Mouse (Mus musculus): ENCODE measurements around the gene Cmtm3.

The Cmtm3 gene

GRCm38 (mm10) chr8:104342426-104342825, 3.2 kb downstream of the Cmtm3 start:
- no peak for DNase-seq (ENCODE audit: low spot score)

- DNase-seq (ENCODE audit: low spot score) = peak; percentile 71
These were observed 4.7 kb downstream of the Cmtm3 start for GRCm38 (mm10) chr8:104343957-104344356.

- no peak for DNase-seq (ENCODE audit: low spot score)
These were observed 5.4 kb downstream of the Cmtm3 start for GRCm38 (mm10) chr8:104344622-104345021.

- DNase-seq (ENCODE audit: low spot score) = no peak
These were observed 7.5 kb downstream of the Cmtm3 start for GRCm38 (mm10) chr8:104346706-104347105.

GRCm38 (mm10) chr8:104348971-104349370, 9.8 kb downstream of the Cmtm3 start:
- DNase-seq (ENCODE audit: low spot score) = no peak

GRCm38 (mm10) chr8:104350047-104350446, 10.8 kb downstream of the Cmtm3 start:
- no peak for DNase-seq (ENCODE audit: low spot score)

- DNase-seq (ENCODE audit: low spot score) = no peak
These were observed 14.0 kb downstream of the Cmtm3 start for GRCm38 (mm10) chr8:104353186-104353585.

- DNase-seq (ENCODE audit: low spot score) = no peak
These were observed 15.3 kb downstream of the Cmtm3 start for GRCm38 (mm10) chr8:104354504-104354903.

GRCm38 (mm10) chr8:104358637-104359036, 19.4 kb downstream of the Cmtm3 start:
- no peak for DNase-seq (ENCODE audit: low spot score)

- no peak for DNase-seq (ENCODE audit: low spot score)
These were observed 20.7 kb downstream of the Cmtm3 start for GRCm38 (mm10) chr8:104359778-104360456.

- no peak for DNase-seq (ENCODE audit: low spot score)
These were observed 26.5 kb downstream of the Cmtm3 start for GRCm38 (mm10) chr8:104365695-104366094.

GRCm38 (mm10) chr8:104367398-104367797, 28.2 kb downstream of the Cmtm3 start:
- DNase-seq (ENCODE audit: low spot score) = no peak

- no peak for DNase-seq (ENCODE audit: low spot score)
These were observed 30.4 kb downstream of the Cmtm3 start for GRCm38 (mm10) chr8:104369591-104369990.

GRCm38 (mm10) chr8:104370071-104370470, 30.9 kb downstream of the Cmtm3 start:
- DNase-seq (ENCODE audit: low spot score) = no peak

GRCm38 (mm10) chr8:104371121-104371520, 31.9 kb downstream of the Cmtm3 start:
- DNase-seq (ENCODE audit: low spot score) = no peak

GRCm38 (mm10) chr8:104373779-104374178, 34.6 kb downstream of the Cmtm3 start:
- DNase-seq (ENCODE audit: low spot score) = no peak

- no peak for DNase-seq (ENCODE audit: low spot score)
These were observed 35.1 kb downstream of the Cmtm3 start for GRCm38 (mm10) chr8:104374269-104374668.

- DNase-seq (ENCODE audit: low spot score) = no peak
These were observed 35.9 kb downstream of the Cmtm3 start for GRCm38 (mm10) chr8:104374864-104375846.

- DNase-seq (ENCODE audit: low spot score) = no peak
These were observed 36.7 kb downstream of the Cmtm3 start for GRCm38 (mm10) chr8:104375959-104376358.

- no peak for DNase-seq (ENCODE audit: low spot score)
These were observed 37.5 kb downstream of the Cmtm3 start for GRCm38 (mm10) chr8:104376669-104377068.

- DNase-seq (ENCODE audit: low spot score) = no peak
These were observed 40.2 kb downstream of the Cmtm3 start for GRCm38 (mm10) chr8:104379301-104379836.

- DNase-seq (ENCODE audit: low spot score) = no peak
These were observed 41.1 kb downstream of the Cmtm3 start for GRCm38 (mm10) chr8:104380269-104380668.

GRCm38 (mm10) chr8:104380961-104381411, 41.8 kb downstream of the Cmtm3 start:
- DNase-seq (ENCODE audit: low spot score) = no peak

All from left cerebral cortex, adult 11 months (tissue).